Comparison of ENCODE assay signal across 9 mouse cellular contexts in genomic region chr17:35064378-35064877, GRCm38 (mm10). TPM values are rescaled to one million over a fixed set of nuclear protein-coding genes. Genes with fewer than 3 reads are reported as not detected.
DNase-seq lines count a peak whose midpoint lies in the region; ATAC-seq and TF ChIP-seq lines count a peak whose summit lies in the region.
"Had no signal": no experiment of that assay in that cellular context is flagged by ENCODE, and none has a peak within 500 bp of the region (broad histone marks: within the 10 kb centered on the region; RNA-seq: fewer than 3 reads in every experiment).

No protein-coding gene starts in this region.

- H3K27me3 ChIP-seq in hindbrain, embryonic 13.5 days: peaks cover 73% of the 10 kb centered on the region
- peaks cover 45% of the 10 kb centered on the region for H3K27me3 ChIP-seq in midbrain, embryonic 13.5 days

- H3K4me3 ChIP-seq in lung, adult 2 months (replicated peaks; ENCODE audit: extremely low read depth, low read depth, low read length): no peak overlapping the region
- peak overlapping the region; percentile 24 for H3K4me3 ChIP-seq in hindbrain, embryonic 13.5 days
- peak overlapping the region; percentile 27 for H3K4me3 ChIP-seq in midbrain, embryonic 13.5 days (replicated peaks)
- H3K4me3 ChIP-seq: left cerebral cortex, adult 2 months had no signal

- WGBS in lung, adult 2 months: 37% methylated on average over 10 of the region's 10 CpGs
- WGBS in hindbrain, embryonic 13.5 days: 42% methylated on average over 10 of the region's 10 CpGs
- 34% methylated on average over 10 of the region's 10 CpGs for whole genome bisulfite sequencing in midbrain, embryonic 13.5 days

- no peak for TF ChIP-seq CTCF in lung, adult 2 months (IDR thresholded peaks at IDR 0.05; ENCODE audit: insufficient read depth, low read length)

- H3K4me2 ChIP-seq in hindbrain, embryonic 13.5 days: peak overlapping the region; percentile 53
- peak overlapping the region; percentile 50 for H3K4me2 ChIP-seq in midbrain, embryonic 13.5 days (replicated peaks)

- DNase-seq in lung, adult 2 months: peak; percentile 41
- no peak for DNase-seq in lung, postnatal 14 days
- DNase-seq in cerebellum, postnatal 25 days: peak; percentile 75 to 79
- no peak for DNase-seq in adrenal gland, postnatal 10 days
- no peak for DNase-seq in left cerebral cortex, postnatal 10 days (ENCODE audit: extremely low spot score in 1 of 2, low spot score in 2 of 2)
- no peak for DNase-seq in c-Kit-positive CD71-positive TER-119-positive erythroid progenitor cells, embryonic 14.5 days (ENCODE audit: low spot score)

- H3K9ac ChIP-seq in hindbrain, embryonic 13.5 days: peak overlapping the region; percentile 36
- H3K9ac ChIP-seq in midbrain, embryonic 13.5 days (replicated peaks): no peak overlapping the region

- no peak overlapping the region for H3K27ac ChIP-seq in hindbrain, embryonic 13.5 days
- no peak overlapping the region for H3K27ac ChIP-seq in midbrain, embryonic 13.5 days
- H3K27ac ChIP-seq: left cerebral cortex, adult 2 months had no signal

- no peak for TF ChIP-seq POLR2A in lung, adult 2 months (IDR thresholded peaks at IDR 0.05; ENCODE audit: borderline replicate concordance, extremely low read depth, low read depth, low read length)

- H3K4me1 ChIP-seq in lung, adult 2 months (ENCODE audit: control insufficient read depth, insufficient read depth, low read length): peaks cover 11% of the 10 kb centered on the region
- peaks cover 38% of the 10 kb centered on the region for H3K4me1 ChIP-seq in hindbrain, embryonic 13.5 days (replicated peaks)
- H3K4me1 ChIP-seq in midbrain, embryonic 13.5 days (replicated peaks): peaks cover 41% of the 10 kb centered on the region

- no peak for ATAC-seq in hindbrain, embryonic 13.5 days (ENCODE audit: low FRiP score)
- no peak for ATAC-seq in midbrain, embryonic 13.5 days

- H3K36me3 ChIP-seq in hindbrain, embryonic 13.5 days: peaks cover 30% of the 10 kb centered on the region
- H3K36me3 ChIP-seq in midbrain, embryonic 13.5 days: peaks cover 30% of the 10 kb centered on the region

- no peaks in the 10 kb centered on the region for H3K9me3 ChIP-seq in hindbrain, embryonic 13.5 days
- H3K9me3 ChIP-seq in midbrain, embryonic 13.5 days: no peaks in the 10 kb centered on the region

- intact Hi-C loops in left cerebral cortex, postnatal 10 days (cut with DNase I): no loop called here

RNA-seq across cellular contexts. Expression of gene Ly6g6c, which starts 0.8 kb away (rescaled TPM):
- 3.8 and 90.0 TPM in 2 replicates for polyA plus RNA-seq in lung, adult 2 months (2012; rRNA removed)
- polyA plus RNA-seq in hindbrain, embryonic 13.5 days (2015; fragmentation: Nextera tagmentation; extraction: Ambion mirVana): not detected in 2 replicates
- not detected in 2 replicates for polyA plus RNA-seq in midbrain, embryonic 13.5 days (2015; fragmentation: Nextera tagmentation; extraction: Ambion mirVana)
- total RNA-seq in adrenal gland, postnatal 10 days (2021): not detected
- total RNA-seq in left cerebral cortex, postnatal 10 days (2021): not detected
- total RNA-seq: left cerebral cortex, adult 2 months had no signal

RNA-seq across cellular contexts. Expression of gene Mpig6b, which starts 1.6 kb away (rescaled TPM):
- polyA plus RNA-seq in lung, adult 2 months (2012; rRNA removed): 1.0 and 2.1 TPM in 2 replicates
- polyA plus RNA-seq in hindbrain, embryonic 13.5 days (2015; fragmentation: Nextera tagmentation; extraction: Ambion mirVana): 0.25 and 0.31 TPM in 2 replicates
- polyA plus RNA-seq in midbrain, embryonic 13.5 days (2015; fragmentation: Nextera tagmentation; extraction: Ambion mirVana): 0.45 and 0.50 TPM in 2 replicates
- total RNA-seq in adrenal gland, postnatal 10 days (2021): under 1 TPM; 0.24 to 0.30 TPM
- total RNA-seq in left cerebral cortex, postnatal 10 days (2021): not detected
- total RNA-seq: left cerebral cortex, adult 2 months had no signal

RNA-seq across cellular contexts. Expression of gene Ddah2, which starts 5.6 kb away (rescaled TPM):
- 137 and 141 TPM in 2 replicates for polyA plus RNA-seq in lung, adult 2 months (2012; rRNA removed)
- polyA plus RNA-seq in hindbrain, embryonic 13.5 days (2015; fragmentation: Nextera tagmentation; extraction: Ambion mirVana): 420 and 426 TPM in 2 replicates
- polyA plus RNA-seq in midbrain, embryonic 13.5 days (2015; fragmentation: Nextera tagmentation; extraction: Ambion mirVana): 501 and 531 TPM in 2 replicates
- 10 to 100 TPM; 35.2 to 51.7 TPM for total RNA-seq in adrenal gland, postnatal 10 days (2021)
- 10 to 100 TPM; 26.3 to 31.1 TPM for total RNA-seq in left cerebral cortex, postnatal 10 days (2021)

RNA-seq across cellular contexts. Expression of gene Ly6g6e, which starts 12.3 kb away (rescaled TPM):
- polyA plus RNA-seq in lung, adult 2 months (2012; rRNA removed): 5.8 and 25.7 TPM in 2 replicates
- polyA plus RNA-seq in hindbrain, embryonic 13.5 days (2015; fragmentation: Nextera tagmentation; extraction: Ambion mirVana): 0.45 TPM in 1 of 2 replicates, not detected in the other
- polyA plus RNA-seq in midbrain, embryonic 13.5 days (2015; fragmentation: Nextera tagmentation; extraction: Ambion mirVana): 0.18 and 0.32 TPM in 2 replicates
- total RNA-seq in adrenal gland, postnatal 10 days (2021): under 1 TPM in 1 of 2 experiments, not detected in 1; 0.27 TPM
- 1 to 10 TPM; 1.6 to 2.3 TPM for total RNA-seq in left cerebral cortex, postnatal 10 days (2021)

RNA-seq across cellular contexts. Expression of gene Ly6g6d, which starts 13.4 kb away (rescaled TPM):
- polyA plus RNA-seq in lung, adult 2 months (2012; rRNA removed): 14.5 and 16.7 TPM in 2 replicates
- polyA plus RNA-seq in hindbrain, embryonic 13.5 days (2015; fragmentation: Nextera tagmentation; extraction: Ambion mirVana): 0.61 and 1.1 TPM in 2 replicates
- 1.0 and 1.9 TPM in 2 replicates for polyA plus RNA-seq in midbrain, embryonic 13.5 days (2015; fragmentation: Nextera tagmentation; extraction: Ambion mirVana)
- total RNA-seq in adrenal gland, postnatal 10 days (2021): 1 to 10 TPM; 1.1 to 2.2 TPM
- 1 to 10 TPM in 1 of 2 experiments, not detected in 1; 1.1 TPM for total RNA-seq in left cerebral cortex, postnatal 10 days (2021)

Comparison
In these comparisons a context has a peak if more than half of its experiments do, and no peak if none do; other contexts are left out.
1. DNase-seq: peak in lung, adult 2 months (single experiment) and cerebellum, postnatal 25 days (2 of 2); none in lung, postnatal 14 days (single experiment), adrenal gland, postnatal 10 days (single experiment), left cerebral cortex, postnatal 10 days (0 of 2) and c-Kit-positive CD71-positive TER-119-positive erythroid progenitor cells, embryonic 14.5 days (single experiment).